Mouse (Mus musculus) heart, embryonic 14.5 days (tissue): ENCODE data around the gene Ptgds. TPM values are rescaled to one million over a fixed set of nuclear protein-coding genes. Genes with fewer than 3 reads are reported as not detected.
A peak's percentile ranks its signal among the peaks of the same experiment; 100 is the strongest.

Experiments used
- ATAC-seq: fragments of 200-750 bp; cut with Nextera tagmentation; 2 replicates; pipeline ENCODE4 v1.8.0; 2017; ENCODE audit warnings: low read depth, moderate TSS enrichment; ENCODE audit not compliant: insufficient number of reproducible peaks, insufficient read depth, low FRiP score
- H3K27ac ChIP-seq, 2 experiments: fragments of 200-500 bp in 1 of 2; fragments of 300-500 bp in 1 of 2; sonication (generic) in 1 of 2; replicated peaks in 1 of 2; 2 replicates each; pipeline ENCODE4 v1.5.1; 2012 to 2014; ENCODE audit warnings: low read depth in 2 of 2, low read length in 2 of 2, control low read depth in 1 of 2, mild to moderate bottlenecking in 1 of 2, mixed read lengths in 1 of 2; ENCODE audit not compliant: control insufficient read depth in 1 of 2, insufficient read depth in 1 of 2
- H3K27me3 ChIP-seq: fragments of 300-500 bp; sonication (generic); 2 replicates; pipeline ENCODE4 v1.6.1; 2014; ENCODE audit warnings: mild to moderate bottlenecking, low read length, control low read depth; ENCODE audit not compliant: control insufficient read depth, insufficient read depth
- H3K36me3 ChIP-seq: fragments of 300-500 bp; sonication (generic); 2 replicates; pipeline ENCODE4 v1.6.1; 2014; ENCODE audit warnings: mild to moderate bottlenecking, control low read depth, low read length, mixed read lengths; ENCODE audit not compliant: control insufficient read depth, insufficient read depth
- H3K4me1 ChIP-seq, 2 experiments: fragments of 200-500 bp in 1 of 2; fragments of 300-500 bp in 1 of 2; sonication (generic) in 1 of 2; 2 replicates each; pipeline ENCODE4 v1.6.1; 2012 to 2014; ENCODE audit warnings: low read length in 2 of 2, control low read depth in 1 of 2, mixed read lengths in 1 of 2; ENCODE audit not compliant: control insufficient read depth in 2 of 2, insufficient read depth in 2 of 2
- H3K4me2 ChIP-seq: fragments of 300-500 bp; sonication (generic); 2 replicates; pipeline ENCODE4 v1.6.1; 2014; ENCODE audit warnings: mild to moderate bottlenecking, low read length
- H3K4me3 ChIP-seq, 2 experiments: fragments of 200-500 bp in 1 of 2; fragments of 300-500 bp in 1 of 2; sonication (generic) in 1 of 2; 2 replicates each; pipeline ENCODE4 v1.5.1; 2012 to 2014; ENCODE audit warnings: low read length in 2 of 2, mild to moderate bottlenecking in 2 of 2, control low read depth in 1 of 2, low read depth in 1 of 2, moderate library complexity in 1 of 2; ENCODE audit not compliant: control insufficient read depth in 1 of 2, insufficient read depth in 1 of 2
- H3K9ac ChIP-seq: fragments of 300-500 bp; sonication (generic); 2 replicates; pipeline ENCODE4 v1.6.1; 2014; ENCODE audit warnings: mild to moderate bottlenecking, low read length
- H3K9me3 ChIP-seq: fragments of 300-500 bp; sonication (generic); 2 replicates; pipeline ENCODE4 v1.6.1; 2016; ENCODE audit warnings: low read length, control low read depth; ENCODE audit not compliant: control insufficient read depth
- WGBS: fragments of 180-500 bp; shearing (Covaris S2); extraction: QIAGEN DNeasy Blood & Tissue Kit; methylation state at CpG from one replicate; pipeline ENCODE4 v1.1.7; 2014; 5-methylcytosine and 5-hydroxymethylcytosine counted together
- polyA plus RNA-seq: library from polyadenylated mRNA; unstranded; fragments of >200 nt; fragmentation: Nextera tagmentation; extraction: Ambion mirVana; gene quantifications from 2 replicates; pipeline ENCODE4 v1.2.1, GENCODE M21; 2014

Gene Ptgds
- polyA plus RNA-seq, 1 experiment from 2014 or later: 98.5 TPM

- peak; percentile 79 for ATAC-seq
- Histone ChIP-seq H3K4me1 (peaks cover 4% of the 10 kb centered on the region in 2 experiments; a peak in 2 of 4 replicates), H3K27me3 (peaks cover 46% of the 10 kb centered on the region)
These were observed 41.2 kb downstream of the Ptgds start, which contains the start of gene Abca2 for GRCm38 (mm10) chr2:25428442-25429236. Gene Abca2, plus strand, starts transcription at chr2:25428703.

DNA sequence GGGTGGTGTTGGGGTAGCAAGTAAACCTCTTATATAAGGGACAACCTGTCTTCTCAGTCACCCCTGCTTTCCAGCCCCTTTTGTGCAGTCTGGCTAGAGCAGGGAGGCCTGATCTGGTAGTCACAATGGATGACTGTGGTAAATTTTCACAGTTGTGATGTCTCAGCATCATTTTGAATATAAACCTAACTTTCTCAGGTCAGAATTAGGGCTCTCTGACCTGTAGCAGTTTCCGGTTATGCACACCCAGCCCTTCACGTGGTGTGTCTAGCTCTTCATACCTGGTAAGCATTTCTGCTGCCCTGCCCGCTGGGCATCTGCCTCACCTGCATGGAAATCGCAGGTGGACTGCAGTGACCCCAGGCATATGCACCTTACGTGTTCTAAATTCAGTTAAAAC is 42.6 kb downstream of the Ptgds start:
- Histone ChIP-seq H3K36me3 (no peaks in the 10 kb centered on the region), H3K4me2 (no peak overlapping the region), H3K4me1 (peaks cover 4 to 5% of the 10 kb centered on the region in 2 experiments; a peak in 2 of 4 replicates), H3K27ac (no peak overlapping the region), H3K27me3 (peaks cover 57% of the 10 kb centered on the region), H3K4me3 (no peak overlapping the region), H3K9ac (no peak overlapping the region), H3K9me3 (no peaks in the 10 kb centered on the region)
- WGBS: 85% methylated on average over 5 of the region's 5 CpGs
- ATAC-seq: no peak

More at GRCm38 (mm10) chr2:25428442-25429236, 41.2 kb downstream of the Ptgds start, which contains the start of gene Abca2:
- Histone ChIP-seq H3K9ac (peak within 1 kb of the TSS; percentile 84), H3K9me3 (no peaks in the 10 kb centered on the region), H3K27ac (peak within 1 kb of the TSS in 1 of 2 experiments; percentile 41; a peak in 1 of 4 replicates), H3K36me3 (no peaks in the 10 kb centered on the region), H3K4me2 (peak within 1 kb of the TSS; percentile 97), H3K4me3 (peak within 1 kb of the TSS; percentile 68 to 83)
- 0% methylated on average over 86 of the region's 89 CpGs for WGBS

GRCm38 (mm10) chr2:25426721-25427191 is 43.1 kb downstream of the Ptgds start:
- no peak for ATAC-seq
- H3K9me3 ChIP-seq: no peaks in the 10 kb centered on the region
- H3K36me3 ChIP-seq: no peaks in the 10 kb centered on the region
- no peak overlapping the region for H3K4me2 ChIP-seq
- H3K27ac ChIP-seq: no peak overlapping the region
- peaks cover 57% of the 10 kb centered on the region for H3K27me3 ChIP-seq
- H3K4me3 ChIP-seq: no peak overlapping the region
- 30% methylated on average over 5 of the region's 5 CpGs for WGBS
- no peak overlapping the region for H3K9ac ChIP-seq
- peaks cover 4 to 5% of the 10 kb centered on the region in 2 experiments; a peak in 2 of 4 replicates for H3K4me1 ChIP-seq

DNA sequence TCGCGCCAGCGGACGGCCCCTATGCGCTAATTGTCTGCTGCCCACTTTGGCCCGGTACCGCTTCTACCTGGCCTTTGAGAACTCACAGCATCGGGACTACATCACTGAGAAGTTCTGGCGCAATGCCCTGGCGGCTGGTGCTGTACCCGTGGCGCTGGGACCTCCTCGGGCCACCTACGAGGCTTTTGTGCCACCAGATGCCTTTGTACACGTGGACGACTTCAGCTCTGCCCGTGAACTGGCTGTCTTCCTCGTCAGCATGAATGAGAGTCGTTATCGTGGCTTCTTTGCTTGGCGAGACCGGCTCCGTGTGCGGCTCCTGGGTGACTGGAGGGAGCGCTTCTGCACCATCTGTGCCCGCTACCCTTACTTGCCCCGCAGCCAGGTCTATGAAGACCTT is 44.4 kb downstream of the Ptgds start:
- peaks cover 51% of the 10 kb centered on the region for H3K27me3 ChIP-seq

DNA sequence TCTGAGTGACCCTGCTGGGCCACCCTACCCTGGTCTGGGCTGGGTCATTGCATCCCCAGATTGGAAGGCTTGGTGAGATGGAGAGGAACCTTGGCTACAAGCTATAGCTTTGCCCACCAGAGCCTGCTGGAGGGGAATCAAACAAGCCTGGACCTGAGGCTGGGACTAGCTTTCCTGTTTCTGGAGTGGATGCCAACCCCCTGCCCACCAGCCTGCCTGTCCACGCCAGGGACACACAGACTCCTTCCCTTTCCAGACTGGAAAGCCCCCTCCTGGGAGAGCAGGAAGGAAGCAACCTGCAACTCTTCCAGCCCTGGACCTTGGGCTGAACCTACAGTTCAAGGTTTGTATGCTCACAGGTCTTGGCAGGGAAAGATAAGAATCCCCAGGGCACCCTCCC is 46.2 kb downstream of the Ptgds start:
- 30% methylated on average over 1 of the region's 1 CpGs for WGBS
- H3K4me1 ChIP-seq: peaks cover 0 to 2% of the 10 kb centered on the region in 2 experiments; a peak in 1 of 4 replicates

More for the DNA sequence above, 44.4 kb downstream of the Ptgds start:
- Histone ChIP-seq H3K4me2 (no peak overlapping the region), H3K4me3 (no peak overlapping the region), H3K4me1 (peaks cover 4 to 5% of the 10 kb centered on the region in 2 experiments; a peak in 2 of 4 replicates), H3K9ac (no peak overlapping the region), H3K27ac (no peak overlapping the region), H3K36me3 (no peaks in the 10 kb centered on the region), H3K9me3 (no peaks in the 10 kb centered on the region)
- no peak for ATAC-seq
- 35% methylated on average over 27 of the region's 27 CpGs for WGBS

DNA sequence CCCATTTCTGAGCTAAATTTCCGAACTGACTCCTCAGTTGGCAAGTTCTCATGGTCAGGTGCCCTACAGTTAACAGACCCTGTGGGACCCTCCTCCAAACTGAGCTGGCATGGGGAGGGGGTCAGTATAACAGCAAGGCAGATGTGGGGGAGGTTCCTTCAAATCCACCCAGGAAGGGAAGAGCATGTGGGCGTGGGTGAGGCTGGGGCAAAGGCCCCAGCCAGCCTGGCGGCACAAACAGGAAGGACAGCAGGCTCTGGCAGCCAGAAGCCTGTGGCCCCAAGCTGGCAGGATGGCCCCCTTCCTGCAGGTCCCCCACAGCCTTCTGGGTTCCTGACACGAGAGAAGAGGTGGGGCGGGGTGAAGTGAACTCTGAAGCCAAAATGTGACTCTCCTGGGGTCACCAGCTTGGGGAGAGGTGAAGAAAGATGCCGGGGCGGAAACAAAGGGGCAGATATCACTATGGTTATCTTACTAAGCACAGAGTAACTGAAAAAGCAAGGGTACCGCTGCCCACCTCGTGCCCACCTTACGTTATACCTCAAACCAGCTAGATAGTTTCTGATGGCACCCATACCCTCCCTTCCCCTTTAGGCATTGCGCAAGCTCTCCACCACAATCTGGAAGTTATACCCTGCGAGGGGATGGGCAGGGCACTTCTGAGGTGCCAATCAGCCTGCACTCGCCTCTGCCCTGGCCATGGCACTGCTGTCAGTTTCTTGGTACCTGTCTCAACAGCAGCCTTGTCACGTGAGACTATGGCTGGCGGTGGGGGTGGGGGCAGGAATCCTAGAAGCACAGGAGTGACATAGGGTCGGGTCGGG is 47.0 kb downstream of the Ptgds start, which contains the start of gene Fut7:
Gene Fut7 (plus strand): TSS at position 681 of the 824 bp plus-strand sequence.
- H3K4me1 ChIP-seq: peaks cover 0 to 2% of the 10 kb centered on the region in 2 experiments; a peak in 1 of 4 replicates
- no peaks in the 10 kb centered on the region for H3K9me3 ChIP-seq
- no peak within 1 kb of the TSS for H3K4me2 ChIP-seq
- ATAC-seq: no peak
- no peak within 1 kb of the TSS for H3K4me3 ChIP-seq
- no peaks in the 10 kb centered on the region for H3K36me3 ChIP-seq
- WGBS: 53% methylated on average over 17 of the region's 17 CpGs
- H3K27me3 ChIP-seq: peaks cover 40% of the 10 kb centered on the region
- H3K27ac ChIP-seq: no peak within 1 kb of the TSS
- no peak within 1 kb of the TSS for H3K9ac ChIP-seq

More for the DNA sequence above, 46.2 kb downstream of the Ptgds start:
- peaks cover 40% of the 10 kb centered on the region for H3K27me3 ChIP-seq
- H3K9me3 ChIP-seq: no peaks in the 10 kb centered on the region
- no peak for ATAC-seq
- no peak overlapping the region for H3K4me3 ChIP-seq
- no peak overlapping the region for H3K27ac ChIP-seq
- H3K9ac ChIP-seq: no peak overlapping the region
- no peak overlapping the region for H3K4me2 ChIP-seq
- H3K36me3 ChIP-seq: no peaks in the 10 kb centered on the region

DNA sequence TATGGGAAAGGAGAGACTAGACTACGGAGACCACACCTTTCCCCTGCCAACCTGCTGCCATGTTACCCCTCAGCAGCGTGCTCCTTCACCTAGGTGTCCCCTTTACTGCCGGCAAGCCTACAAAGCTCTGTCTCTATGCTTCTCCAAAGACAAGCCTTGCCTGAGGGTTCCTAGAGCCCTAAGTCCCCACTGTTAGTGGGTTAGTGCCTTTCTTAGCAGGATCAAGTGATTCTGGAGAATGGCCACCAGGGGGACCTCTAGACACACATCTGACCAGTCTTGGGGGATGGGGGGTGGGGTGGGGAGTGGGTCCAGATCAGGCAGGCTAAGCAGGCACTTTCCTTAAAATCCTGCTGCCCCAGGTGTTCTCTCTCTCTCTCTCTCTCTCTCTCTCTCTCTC is 48.0 kb downstream of the Ptgds start:
- no peaks in the 10 kb centered on the region for H3K9me3 ChIP-seq
- H3K4me2 ChIP-seq: no peak overlapping the region
- 27% methylated on average over 3 of the region's 3 CpGs for WGBS
- H3K27ac ChIP-seq: no peak overlapping the region
- no peak for ATAC-seq
- no peak overlapping the region for H3K4me3 ChIP-seq
- no peak overlapping the region for H3K9ac ChIP-seq
- no peaks in the 10 kb centered on the region for H3K36me3 ChIP-seq
- H3K27me3 ChIP-seq: peaks cover 40% of the 10 kb centered on the region
- peaks cover 0 to 2% of the 10 kb centered on the region in 2 experiments; a peak in 1 of 4 replicates for H3K4me1 ChIP-seq
